Mouse (Mus musculus): Measurements from ENCODE around the gene Cd200r1.
"Not testable (repeated sequence)": the region's sequence is repeated elsewhere in the genome, so short reads cannot be mapped to it uniquely, and the experiment has no call there.

DNA sequence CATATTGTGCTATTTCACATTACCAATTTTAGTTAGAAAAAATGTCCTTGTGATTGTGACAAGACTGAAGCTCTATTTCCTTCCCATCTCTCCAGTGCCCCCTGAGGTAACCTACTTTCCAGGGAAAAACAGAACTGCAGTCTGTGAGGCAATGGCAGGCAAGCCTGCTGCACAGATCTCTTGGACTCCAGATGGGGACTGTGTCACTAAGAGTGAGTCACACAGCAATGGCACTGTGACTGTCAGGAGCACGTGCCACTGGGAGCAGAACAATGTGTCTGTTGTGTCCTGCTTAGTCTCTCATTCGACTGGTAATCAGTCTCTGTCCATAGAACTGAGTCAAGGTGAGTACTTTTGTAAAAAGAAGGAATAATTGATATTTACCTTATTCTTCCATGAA is 67.7 kb downstream of the Cd200r1 start:
- TF ChIP-seq ZC3H11A (IDR thresholded peaks at IDR 0.05; ENCODE audit: borderline replicate concordance, low read depth, low read length); MAFK (IDR thresholded peaks at IDR 0.05; ENCODE audit: insufficient read depth, low read depth, low read length): not testable (repeated sequence)

All from ES-E14 (cell line).